Comparison of ENCODE assay signal across 15 mouse cellular contexts in genomic region chr9:42048542-42048941, GRCm38 (mm10).
DNase-seq lines count a peak whose midpoint lies in the region; ATAC-seq lines count a peak whose summit lies in the region.
"Had no signal": no experiment of that assay in that cellular context is flagged by ENCODE, and none has a peak within 500 bp of the region (broad histone marks: within the 10 kb centered on the region; RNA-seq: fewer than 3 reads in every experiment).

No protein-coding gene starts in this region.

- no peak overlapping the region for H3K4me3 ChIP-seq in heart, embryonic 12.5 days
- H3K4me3 ChIP-seq in midbrain, embryonic 11.5 days (ENCODE audit: low read depth, low read length): no peak overlapping the region
- no peak overlapping the region for H3K4me3 ChIP-seq in midbrain, embryonic 10.5 days
- H3K4me3 ChIP-seq: embryonic facial prominence, embryonic 10.5 days; forebrain, embryonic 15.5 days; heart, embryonic 15.5 days; hindbrain, embryonic 13.5 days; intestine, embryonic 15.5 days had no signal

- peaks cover 20% of the 10 kb centered on the region for H3K4me1 ChIP-seq in heart, embryonic 12.5 days (replicated peaks)
- H3K4me1 ChIP-seq in midbrain, embryonic 11.5 days (ENCODE audit: control insufficient read depth, insufficient read depth, low read length): peaks cover 6% of the 10 kb centered on the region; the same call in 1 of the 2 replicates
- H3K4me1 ChIP-seq in midbrain, embryonic 10.5 days: peaks cover 24% of the 10 kb centered on the region
- H3K4me1 ChIP-seq: intestine, embryonic 15.5 days had no signal

- H3K9me3 ChIP-seq in heart, embryonic 12.5 days (replicated peaks): 0 out of 2 replicates have a peak, but pooled peaks cover 4% of the 10 kb centered on the region
- no peaks in the 10 kb centered on the region for H3K9me3 ChIP-seq in midbrain, embryonic 11.5 days (ENCODE audit: control insufficient read depth, low read length)
- peaks cover 8% of the 10 kb centered on the region; the same call in 1 of the 2 replicates for H3K9me3 ChIP-seq in midbrain, embryonic 10.5 days (replicated peaks)
- H3K9me3 ChIP-seq: embryonic facial prominence, embryonic 10.5 days; forebrain, embryonic 15.5 days; heart, embryonic 15.5 days; hindbrain, embryonic 13.5 days; intestine, embryonic 15.5 days had no signal

- DNase-seq in heart, postnatal 25 days (ENCODE audit: low spot score): no peak
- DNase-seq in midbrain, embryonic 11.5 days (ENCODE audit: low spot score, missing footprints): peak; percentile 81
- DNase-seq in midbrain, embryonic 10.5 days (ENCODE audit: low spot score): no peak
- DNase-seq in retina, postnatal 1 day: peak; percentile 86
- no peak for DNase-seq in spleen, postnatal 10 days (ENCODE audit: low spot score in 2 of 2)
- DNase-seq: adrenal gland, adult 2 months; adrenal gland, postnatal 25 days; gastrocnemius, postnatal 10 days; heart, postnatal 14 days had no signal

- H3K36me3 ChIP-seq in heart, embryonic 12.5 days: no peaks in the 10 kb centered on the region
- H3K36me3 ChIP-seq in midbrain, embryonic 11.5 days (ENCODE audit: control insufficient read depth, insufficient read depth, low read length): no peaks in the 10 kb centered on the region
- H3K36me3 ChIP-seq in midbrain, embryonic 10.5 days: no peaks in the 10 kb centered on the region
- H3K36me3 ChIP-seq: embryonic facial prominence, embryonic 10.5 days; heart, embryonic 15.5 days; intestine, embryonic 15.5 days had no signal

- H3K4me2 ChIP-seq in heart, embryonic 12.5 days: peak overlapping the region; percentile 30; the same call in 1 of the 2 replicates
- no peak overlapping the region for H3K4me2 ChIP-seq in midbrain, embryonic 11.5 days
- H3K4me2 ChIP-seq: forebrain, embryonic 15.5 days; heart, embryonic 15.5 days; hindbrain, embryonic 13.5 days; intestine, embryonic 15.5 days had no signal

- intact Hi-C loops in heart, postnatal 25 days (cut with DNase I): no loop called here

- H3K27me3 ChIP-seq in heart, embryonic 12.5 days (replicated peaks): peaks cover 10% of the 10 kb centered on the region; the same call in 1 of the 2 replicates
- H3K27me3 ChIP-seq in midbrain, embryonic 11.5 days (ENCODE audit: control insufficient read depth, insufficient read depth, low read length): no peaks in the 10 kb centered on the region; the same call in 1 of the 2 replicates
- peaks cover 86% of the 10 kb centered on the region for H3K27me3 ChIP-seq in midbrain, embryonic 10.5 days (ENCODE audit: low read depth, poor library complexity, severe bottlenecking)
- H3K27me3 ChIP-seq: forebrain, embryonic 15.5 days; heart, embryonic 15.5 days; hindbrain, embryonic 13.5 days; intestine, embryonic 15.5 days had no signal

- WGBS in heart, embryonic 12.5 days: 27% methylated on average over 2 of the region's 2 CpGs
- WGBS in midbrain, embryonic 11.5 days: 23% methylated on average over 2 of the region's 2 CpGs
- 37% methylated on average over 2 of the region's 2 CpGs for WGBS in midbrain, embryonic 10.5 days

- H3K27ac ChIP-seq in heart, embryonic 12.5 days (ENCODE audit: poor library complexity, severe bottlenecking): no peak overlapping the region; the same call in 1 of the 2 replicates
- no peak overlapping the region for H3K27ac ChIP-seq in midbrain, embryonic 11.5 days (ENCODE audit: low read depth, low read length)
- no peak overlapping the region for H3K27ac ChIP-seq in midbrain, embryonic 10.5 days (replicated peaks)
- H3K27ac ChIP-seq: embryonic facial prominence, embryonic 10.5 days; forebrain, embryonic 15.5 days; heart, embryonic 15.5 days; hindbrain, embryonic 13.5 days; intestine, embryonic 15.5 days had no signal

- H3K9ac ChIP-seq in heart, embryonic 12.5 days: no peak overlapping the region
- no peak overlapping the region for H3K9ac ChIP-seq in midbrain, embryonic 11.5 days (ENCODE audit: low read length)
- H3K9ac ChIP-seq: forebrain, embryonic 15.5 days; heart, embryonic 15.5 days; hindbrain, embryonic 13.5 days; intestine, embryonic 15.5 days had no signal

- no peak for ATAC-seq in heart, embryonic 12.5 days (ENCODE audit: insufficient number of reproducible peaks, low FRiP score)
- ATAC-seq in midbrain, embryonic 11.5 days (ENCODE audit: low FRiP score): no peak
- ATAC-seq: forebrain, embryonic 15.5 days; intestine, embryonic 15.5 days had no signal

Comparison
In these comparisons a context has a peak if more than half of its experiments do, and no peak if none do; other contexts are left out.
1. DNase-seq: peak in midbrain, embryonic 11.5 days (single experiment) and retina, postnatal 1 day (single experiment); none in heart, postnatal 25 days (single experiment), midbrain, embryonic 10.5 days (single experiment) and spleen, postnatal 10 days (0 of 2).